Mouse (Mus musculus) heart, adult 9 months (tissue): ENCODE data around the gene Zmiz1.
A peak's percentile ranks its signal among the peaks of the same experiment; 100 is the strongest.

Experiments used
- DNase-seq, 2 experiments: peaks; one replicate each; pipeline ENCODE4 v3.0.0; 2022; ENCODE audit warnings: low spot score in 2 of 2

Gene Zmiz1

DNA sequence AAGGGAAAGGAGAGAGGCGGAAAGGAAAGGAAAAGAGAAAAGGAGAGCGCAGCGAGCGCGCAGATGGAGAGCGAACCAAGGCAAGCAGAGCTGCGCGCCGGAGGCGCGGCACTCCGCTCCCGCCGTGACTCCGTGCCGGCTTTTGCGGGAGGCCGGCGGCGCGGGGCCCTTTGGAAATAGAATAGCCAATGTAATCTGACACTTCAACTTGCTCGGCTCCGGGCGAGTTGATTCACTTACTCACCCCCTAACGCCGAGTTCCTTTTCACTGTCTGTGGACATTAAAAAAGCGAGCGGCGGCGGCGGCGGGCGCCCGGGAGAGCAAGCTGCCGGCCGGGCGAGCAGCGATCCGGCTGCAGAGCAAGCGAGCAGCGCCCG is at the start of gene Zmiz1:
Gene Zmiz1, plus strand, starts transcription at position 170 of the 378 bp plus-strand sequence.
- DNase-seq = peak; percentile 91 to 92

DNA sequence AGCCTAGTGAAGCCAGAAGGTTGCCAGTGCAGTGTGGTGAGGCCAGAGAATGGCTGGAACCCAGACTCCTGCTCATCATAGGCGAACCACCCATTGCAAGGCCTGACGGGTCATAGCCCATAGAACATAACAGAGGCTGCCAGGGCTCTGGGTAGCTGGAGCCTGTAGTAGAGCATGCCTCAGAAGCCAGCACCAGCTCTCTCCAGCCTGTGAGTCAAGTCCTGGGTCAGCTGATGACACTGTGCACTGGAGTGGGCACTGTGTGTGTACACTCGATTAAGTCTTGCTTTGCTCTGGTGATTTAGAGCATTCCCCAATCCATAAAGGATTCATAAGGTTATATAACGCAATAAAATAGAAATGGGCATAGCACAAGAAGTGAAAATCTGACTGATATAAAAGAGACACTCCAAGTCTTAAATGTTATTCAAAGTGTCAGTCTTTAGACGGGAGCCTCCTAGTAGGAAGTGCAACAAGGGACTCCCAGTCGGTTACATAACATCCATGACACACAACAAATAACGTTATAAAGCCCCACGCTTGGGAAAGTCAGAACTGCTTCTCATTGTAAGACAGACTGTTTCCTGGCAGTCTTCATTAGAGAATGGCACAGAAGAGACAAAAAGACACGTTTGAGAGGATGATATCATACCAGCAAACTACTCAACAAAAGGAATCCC is 47.0 kb upstream of the Zmiz1 start:
- no peak for DNase-seq

DNA sequence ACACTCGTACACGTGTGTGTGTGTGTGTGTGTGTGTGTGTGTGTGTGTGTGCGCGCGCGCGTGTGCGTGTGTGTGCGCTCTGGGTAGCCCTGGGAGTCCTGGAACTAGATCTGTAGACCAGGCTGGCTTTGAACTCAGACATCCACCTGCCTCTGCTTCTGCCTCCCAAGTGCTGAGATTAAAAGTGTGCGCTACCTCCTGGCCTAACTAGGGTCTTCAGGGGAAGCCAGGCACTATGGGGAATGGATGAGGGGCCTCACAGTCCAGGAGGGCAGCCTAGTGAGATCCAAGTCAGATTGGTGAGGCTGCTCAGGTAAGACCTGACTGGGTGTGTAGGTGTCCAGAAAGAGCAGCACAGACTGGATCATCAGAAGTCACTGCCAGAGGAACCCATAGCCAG is 46.2 kb upstream of the Zmiz1 start:
- DNase-seq = no peak

- no peak for DNase-seq
Measured at GRCm38 (mm10) chr14:25413510-25413909, 45.5 kb upstream of the Zmiz1 start.

DNA sequence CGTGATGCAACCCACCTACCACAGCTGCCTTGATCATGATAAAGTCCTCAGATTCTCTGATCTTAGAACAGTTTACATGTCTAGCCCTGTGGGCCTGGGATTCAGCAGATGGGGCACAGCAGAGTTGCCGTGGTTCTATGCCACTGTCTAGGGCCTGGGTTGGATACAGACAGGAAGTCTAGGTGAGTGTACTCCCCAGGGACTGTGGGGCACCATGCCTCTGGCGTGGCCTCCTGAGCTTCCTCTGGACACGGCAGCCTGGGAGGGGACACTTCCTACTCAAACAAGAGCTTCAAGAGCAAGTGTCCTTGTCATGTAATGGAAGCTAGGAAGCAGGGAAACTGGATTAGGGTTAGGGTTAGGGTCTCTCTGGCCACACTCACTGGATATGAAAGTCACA is 44.9 kb upstream of the Zmiz1 start:
- no peak for DNase-seq

GRCm38 (mm10) chr14:25420001-25420690 is 38.8 kb upstream of the Zmiz1 start:
- DNase-seq = peak in 1 of 2 experiments; percentile 30

GRCm38 (mm10) chr14:25420987-25421386 is 38.0 kb upstream of the Zmiz1 start:
- DNase-seq = peak in 1 of 2 experiments; percentile 37

DNA sequence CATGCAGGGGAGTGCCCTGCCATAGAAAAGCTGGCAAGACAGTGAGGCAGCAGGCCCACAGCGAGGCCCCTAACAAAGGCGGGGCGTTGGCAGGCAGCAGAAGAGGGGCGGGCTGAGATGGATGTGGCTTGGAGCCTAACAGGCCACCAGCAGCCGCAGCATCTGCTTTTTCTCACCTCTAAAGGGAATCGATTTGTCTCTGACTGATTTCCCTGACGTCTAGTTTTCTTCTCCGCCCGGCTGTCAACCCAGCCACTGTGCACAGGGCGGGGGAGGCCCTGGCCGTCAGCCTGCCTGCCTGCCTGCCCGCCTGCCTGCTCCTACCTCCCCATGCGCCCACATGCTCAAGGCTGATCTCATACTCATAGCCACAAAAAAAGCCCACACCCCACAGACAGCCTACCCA is 37.4 kb upstream of the Zmiz1 start:
- DNase-seq = no peak

GRCm38 (mm10) chr14:25422946-25423345 is 36.0 kb upstream of the Zmiz1 start:
- DNase-seq = no peak

DNA sequence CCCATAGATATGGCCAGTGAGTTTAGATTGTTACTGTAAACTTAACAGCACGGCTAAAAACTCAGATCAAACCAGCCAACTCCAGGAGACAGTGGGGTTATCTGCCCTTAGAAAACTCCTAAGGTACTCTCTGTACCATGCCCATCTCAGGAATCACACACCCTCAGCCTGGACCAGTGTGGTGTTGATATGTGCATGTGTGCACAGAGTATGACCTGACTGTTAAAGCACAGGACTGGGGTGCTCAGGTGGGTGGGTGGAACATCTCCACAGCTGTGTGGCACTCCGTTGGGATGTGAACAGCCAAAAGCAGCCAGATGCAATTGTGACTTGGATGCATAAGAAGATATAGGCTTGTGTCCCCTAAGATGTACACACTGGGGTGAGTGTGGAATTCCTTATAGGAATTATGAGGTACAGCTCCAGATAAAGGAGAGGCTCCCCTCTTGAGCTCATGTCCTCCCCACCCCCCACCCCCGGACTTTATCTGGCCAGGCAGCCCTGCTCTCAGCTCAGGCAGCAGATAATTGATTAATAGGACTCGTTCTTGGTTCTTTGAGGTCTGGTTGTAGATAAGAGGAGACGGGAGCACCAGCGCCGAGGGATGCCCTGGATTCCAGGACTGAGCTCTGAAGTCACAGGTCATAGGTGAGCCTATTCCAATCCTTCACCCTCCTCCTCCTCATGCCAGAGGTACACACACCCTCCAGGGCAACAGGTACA is 35.1 kb upstream of the Zmiz1 start:
- no peak for DNase-seq

DNA sequence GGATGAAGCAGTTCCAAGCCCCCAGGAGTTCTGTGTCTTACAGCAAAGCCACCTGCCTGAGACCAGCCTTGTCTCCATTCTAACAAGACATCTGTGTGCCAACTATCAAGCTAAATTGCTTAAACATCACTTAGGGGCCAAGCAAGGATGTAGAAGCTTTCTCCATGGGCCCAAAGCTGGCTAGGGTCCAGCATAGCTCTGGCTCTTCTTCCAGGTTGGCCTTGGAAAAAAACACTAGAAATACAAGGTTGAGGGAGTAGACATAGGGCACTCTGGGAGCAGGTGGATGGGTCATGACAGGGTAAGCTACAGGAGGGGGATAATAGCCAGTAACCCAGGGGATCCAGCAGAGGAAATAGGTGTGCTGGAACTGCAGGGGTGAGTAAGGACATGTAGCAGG is 20.7 kb upstream of the Zmiz1 start:
- no peak for DNase-seq

DNA sequence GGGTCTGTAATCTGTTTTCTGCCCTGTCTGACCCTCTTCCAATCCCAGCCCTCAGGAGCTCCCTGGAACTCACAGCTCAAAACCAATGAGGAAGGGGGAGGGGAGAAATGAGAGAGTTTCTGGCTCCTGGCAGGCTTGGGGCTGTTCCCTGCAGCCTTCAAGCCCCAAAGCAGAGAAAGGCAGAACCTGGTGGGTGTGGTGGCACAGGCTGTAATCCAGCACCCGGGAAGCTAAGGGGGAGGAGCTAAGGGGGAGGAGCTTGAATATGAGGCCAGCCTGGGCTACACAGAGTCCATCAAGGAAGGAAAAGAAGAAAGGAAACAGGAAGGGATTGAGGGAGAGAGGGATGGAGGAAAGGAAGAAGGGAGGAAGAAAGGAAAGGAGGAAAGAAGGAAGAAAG is 18.9 kb upstream of the Zmiz1 start:
- DNase-seq = no peak

GRCm38 (mm10) chr14:25440777-25441176 is 18.2 kb upstream of the Zmiz1 start:
- no peak for DNase-seq

DNA sequence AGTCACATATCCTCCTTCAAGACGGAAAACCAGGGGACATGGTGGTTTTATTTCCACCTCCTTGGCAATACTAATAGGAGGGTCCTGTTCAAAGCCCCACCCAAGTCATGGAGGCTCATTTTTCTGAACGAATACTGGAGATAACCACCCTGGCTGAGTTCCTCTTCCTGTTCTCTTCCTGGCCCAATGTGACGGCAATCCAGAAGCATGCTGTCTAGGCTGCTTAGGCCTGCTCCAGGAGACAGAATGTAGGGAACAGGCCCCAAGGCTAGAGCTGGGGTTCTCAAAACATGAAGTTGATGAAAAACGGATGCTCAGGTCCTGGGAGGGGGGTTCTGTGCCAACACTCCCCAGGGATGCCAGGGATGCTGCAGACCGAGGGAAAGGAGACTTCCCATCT is 17.5 kb upstream of the Zmiz1 start:
- no peak for DNase-seq

- DNase-seq = no peak
Measured at GRCm38 (mm10) chr14:25442676-25443075, 16.3 kb upstream of the Zmiz1 start.

GRCm38 (mm10) chr14:25447136-25447775 is 11.7 kb upstream of the Zmiz1 start:
- DNase-seq = no peak

GRCm38 (mm10) chr14:25448471-25448870 is 10.5 kb upstream of the Zmiz1 start:
- DNase-seq = no peak

DNA sequence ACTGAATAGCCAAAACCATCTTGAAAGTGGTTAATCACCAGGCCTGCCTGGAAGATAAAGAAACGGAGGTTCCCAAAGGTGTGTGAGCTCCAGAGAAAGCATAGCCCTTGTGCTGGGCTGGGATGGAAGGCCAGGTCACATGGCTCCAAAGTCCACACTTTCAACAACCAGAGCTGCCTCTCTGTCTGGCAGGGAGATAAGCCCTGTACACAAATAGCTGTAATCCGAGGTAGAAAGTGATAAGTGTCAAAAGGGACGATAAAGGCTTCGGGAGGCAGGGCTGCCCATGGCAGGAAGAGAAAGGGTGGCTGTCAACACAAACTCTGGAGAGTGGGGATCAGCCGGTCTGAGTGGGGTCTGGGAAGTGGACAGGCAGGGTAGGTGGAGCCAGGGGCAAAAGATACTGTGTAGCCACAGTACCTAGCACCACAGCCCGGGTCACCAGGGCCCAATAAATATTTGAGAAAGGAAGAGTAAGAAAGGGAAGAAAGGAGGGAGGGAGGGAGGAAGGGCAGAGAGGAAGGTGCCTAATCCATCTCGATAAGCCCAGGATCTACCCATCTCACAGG is 7.8 kb upstream of the Zmiz1 start:
- DNase-seq = peak in 1 of 2 experiments; percentile 44

GRCm38 (mm10) chr14:25451699-25452632 is 7.0 kb upstream of the Zmiz1 start:
- no peak for DNase-seq

DNA sequence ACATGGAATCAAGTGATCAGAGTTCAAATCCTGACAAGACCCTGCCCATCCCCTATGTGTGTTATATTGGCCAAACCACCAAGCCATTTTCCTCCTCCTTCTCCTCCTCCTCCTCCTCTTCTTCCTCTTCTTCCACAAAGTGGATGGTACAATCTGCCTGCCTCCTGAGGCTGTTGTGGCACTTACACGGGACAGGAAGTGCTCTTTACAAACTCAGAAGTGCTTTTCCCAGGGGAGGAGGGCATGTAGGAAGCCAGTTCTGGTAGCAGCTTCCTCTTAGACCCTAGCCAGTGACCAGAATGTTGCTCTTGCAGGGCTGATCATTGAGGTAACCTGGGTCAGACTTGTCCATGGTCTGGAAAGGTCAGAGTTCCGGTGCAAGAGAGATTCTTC is 6.4 kb upstream of the Zmiz1 start:
- DNase-seq = no peak
